Mouse (Mus musculus): ENCODE data around the gene Gm21983.

- TF ChIP-seq CTCF (IDR thresholded peaks at IDR 0.05; ENCODE audit: borderline replicate concordance, insufficient read depth, low read depth, low read length) (no peak), POLR2A (IDR thresholded peaks at IDR 0.05; ENCODE audit: borderline replicate concordance, insufficient read depth, low read length) (no peak)
Observed at GRCm38 (mm10) chr7:27192434-27192833, 11.5 kb upstream of the Gm21983 start.

All from cerebellum, adult 2 months (tissue).